Mouse (Mus musculus): Measurements from ENCODE around the gene Gm38394. TPM values are rescaled to one million over a fixed set of nuclear protein-coding genes. Genes with fewer than 3 reads are reported as not detected.
A peak's percentile ranks its signal among the peaks of the same experiment; 100 is the strongest.

The Gm38394 gene
- polyA plus RNA-seq, 1 experiment = 5.5 TPM

DNA sequence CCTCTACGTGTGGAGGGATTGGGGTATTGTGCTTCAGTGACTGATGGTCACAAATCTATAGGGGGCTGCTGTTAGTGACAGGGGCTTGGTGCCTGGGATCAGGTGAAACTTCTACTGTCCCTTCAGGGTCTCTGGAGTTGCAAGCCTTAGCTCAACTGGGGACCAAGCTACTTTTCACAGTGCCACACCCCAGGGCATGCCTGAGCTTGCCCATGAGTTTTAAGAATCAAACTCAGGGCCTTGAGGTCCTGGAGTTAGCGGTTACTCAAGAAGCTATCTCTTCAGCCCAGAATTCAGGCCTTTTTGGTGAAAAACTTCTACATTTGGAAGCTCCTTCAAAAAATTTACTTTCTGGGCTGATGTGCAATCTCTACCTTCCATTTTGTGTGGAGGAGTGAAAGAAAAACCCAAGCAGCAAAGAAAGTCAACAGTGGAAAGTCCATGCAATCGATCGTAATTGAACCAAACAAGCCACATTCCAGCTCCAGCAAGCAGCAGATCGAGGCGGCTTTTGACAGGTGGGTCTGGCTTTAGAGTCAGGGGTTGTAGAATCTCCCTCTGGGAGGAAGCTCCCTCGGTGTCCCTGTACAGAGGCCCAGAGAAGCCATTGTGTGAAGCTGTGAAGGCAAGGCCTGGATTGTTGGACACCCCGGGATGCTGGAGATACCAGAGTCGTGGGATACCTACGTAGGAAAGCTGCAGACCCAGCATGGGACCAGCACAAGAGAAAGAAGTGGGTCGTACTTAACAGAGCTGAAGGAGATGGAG is 3.3 kb upstream of the Gm38394 start:
- TF ChIP-seq CTCF (IDR thresholded peaks at IDR 0.05; ENCODE audit: extremely low read depth, insufficient read depth, low read length) = no peak
- no peak for TF ChIP-seq POLR2A (IDR thresholded peaks at IDR 0.05; ENCODE audit: extremely low read depth, insufficient read depth, low read length)
- Histone ChIP-seq H3K4me1 (ENCODE audit: control insufficient read depth, insufficient read depth, low read length) (peaks cover 4% of the 10 kb centered on the region), H3K4me3 (ENCODE audit: insufficient read depth, low read length) (no peak overlapping the region), H3K27ac (ENCODE audit: insufficient read depth, low read length) (no peak overlapping the region)

DNA sequence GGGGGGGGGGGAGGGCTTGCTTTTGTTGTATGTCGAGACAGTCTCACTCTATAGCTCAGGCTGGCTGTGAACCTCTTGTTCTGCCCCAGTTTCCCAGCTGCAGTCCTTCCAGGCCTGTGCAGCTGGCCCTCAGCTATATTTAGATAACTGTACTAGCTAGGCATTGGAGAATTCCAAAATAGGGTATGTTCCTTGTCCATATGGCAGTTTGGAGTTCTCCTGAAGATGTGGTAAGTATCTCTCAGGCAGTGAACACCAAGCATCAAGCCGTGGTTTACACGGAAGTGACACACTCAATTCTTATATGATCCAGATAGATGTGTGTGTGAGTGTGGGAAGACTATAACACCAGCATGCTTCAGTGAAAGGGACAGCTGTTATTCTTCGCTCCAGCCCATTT is 2.3 kb upstream of the Gm38394 start:
- H3K4me1 ChIP-seq (ENCODE audit: control insufficient read depth, insufficient read depth, low read length) = peaks cover 9% of the 10 kb centered on the region
- H3K27ac ChIP-seq (ENCODE audit: insufficient read depth, low read length) = no peak overlapping the region
- no peak overlapping the region for H3K4me3 ChIP-seq (ENCODE audit: insufficient read depth, low read length)
- no peak for TF ChIP-seq POLR2A (IDR thresholded peaks at IDR 0.05; ENCODE audit: extremely low read depth, insufficient read depth, low read length)
- TF ChIP-seq CTCF (IDR thresholded peaks at IDR 0.05; ENCODE audit: extremely low read depth, insufficient read depth, low read length) = no peak

- H3K27ac ChIP-seq (ENCODE audit: insufficient read depth, low read length) = no peak overlapping the region
- no peak overlapping the region for H3K4me3 ChIP-seq (ENCODE audit: insufficient read depth, low read length)
- TF ChIP-seq POLR2A (IDR thresholded peaks at IDR 0.05; ENCODE audit: extremely low read depth, insufficient read depth, low read length) = no peak
- TF ChIP-seq CTCF (IDR thresholded peaks at IDR 0.05; ENCODE audit: extremely low read depth, insufficient read depth, low read length) = no peak
- peaks cover 10% of the 10 kb centered on the region for H3K4me1 ChIP-seq (ENCODE audit: control insufficient read depth, insufficient read depth, low read length)
Measured at GRCm38 (mm10) chr1:133662941-133663340, 1.8 kb upstream of the Gm38394 start.

- Histone ChIP-seq H3K4me3 (ENCODE audit: insufficient read depth, low read length) (peak within 1 kb of the TSS; percentile 57), H3K27ac (ENCODE audit: insufficient read depth, low read length) (peak within 1 kb of the TSS; percentile 22; the same call in 1 of the 2 replicates)
- no peak for TF ChIP-seq POLR2A (IDR thresholded peaks at IDR 0.05; ENCODE audit: extremely low read depth, insufficient read depth, low read length)
- no peak for TF ChIP-seq CTCF (IDR thresholded peaks at IDR 0.05; ENCODE audit: extremely low read depth, insufficient read depth, low read length)
Measured at GRCm38 (mm10) chr1:133660466-133661202, 484 bp downstream of the Gm38394 start, which contains the start of gene Zbed6. Gene Zbed6 (minus strand): TSS chr1:133660885.

DNA sequence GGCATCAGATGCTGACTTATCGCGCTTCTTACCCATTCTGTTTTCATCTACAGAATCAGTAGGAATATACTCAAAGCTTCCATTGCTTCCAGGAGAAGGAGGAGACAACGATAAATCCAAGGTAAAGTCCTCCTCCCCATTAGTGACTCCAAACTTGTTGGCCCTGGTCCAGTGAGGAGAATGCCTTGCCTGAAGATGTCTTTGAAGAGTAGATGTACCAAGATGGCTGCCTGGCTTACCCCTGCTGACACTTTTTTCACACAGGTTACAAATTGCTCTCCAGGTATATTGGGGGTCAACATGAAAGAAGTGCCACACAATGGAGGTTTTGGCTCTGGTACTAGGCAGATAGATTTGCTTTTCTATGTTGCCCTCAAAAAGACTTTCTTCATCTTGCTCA is 2.2 kb downstream of the Gm38394 start:
- H3K4me1 ChIP-seq (ENCODE audit: control insufficient read depth, insufficient read depth, low read length) = peaks cover 15% of the 10 kb centered on the region
- H3K27ac ChIP-seq (ENCODE audit: insufficient read depth, low read length) = no peak overlapping the region
- no peak for TF ChIP-seq CTCF (IDR thresholded peaks at IDR 0.05; ENCODE audit: extremely low read depth, insufficient read depth, low read length)
- TF ChIP-seq POLR2A (IDR thresholded peaks at IDR 0.05; ENCODE audit: extremely low read depth, insufficient read depth, low read length) = no peak
- no peak overlapping the region for H3K4me3 ChIP-seq (ENCODE audit: insufficient read depth, low read length)

More at GRCm38 (mm10) chr1:133660466-133661202, 484 bp downstream of the Gm38394 start, which contains the start of gene Zbed6:
- peaks cover 13% of the 10 kb centered on the region for H3K4me1 ChIP-seq (ENCODE audit: control insufficient read depth, insufficient read depth, low read length)

DNA sequence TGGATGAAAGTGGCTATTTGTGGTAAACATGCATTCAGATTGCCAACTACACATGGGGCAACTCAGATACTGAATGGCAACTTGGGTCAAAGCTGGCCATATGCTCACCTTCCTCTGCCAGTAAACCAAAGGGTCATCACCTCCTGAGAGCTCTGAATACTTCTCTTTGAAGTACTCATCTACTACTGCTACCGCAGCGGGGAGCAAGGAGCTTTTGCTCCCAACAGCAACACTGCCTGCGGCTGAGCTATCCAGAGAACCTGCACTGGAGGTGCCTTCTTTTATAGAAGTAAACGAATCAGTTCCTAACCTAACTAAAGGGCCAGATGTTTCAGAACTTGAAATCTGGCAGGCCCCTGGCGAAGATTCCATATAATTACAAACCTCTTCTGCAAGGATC is 4.3 kb downstream of the Gm38394 start:
- H3K4me1 ChIP-seq (ENCODE audit: control insufficient read depth, insufficient read depth, low read length) = peaks cover 12% of the 10 kb centered on the region
- H3K27ac ChIP-seq (ENCODE audit: insufficient read depth, low read length) = 0 out of 2 replicates have a peak overlapping the region, but pooled peaks have one; percentile 45
- TF ChIP-seq CTCF (IDR thresholded peaks at IDR 0.05; ENCODE audit: extremely low read depth, insufficient read depth, low read length) (no peak), POLR2A (IDR thresholded peaks at IDR 0.05; ENCODE audit: extremely low read depth, insufficient read depth, low read length) (no peak)
- no peak overlapping the region for H3K4me3 ChIP-seq (ENCODE audit: insufficient read depth, low read length)

DNA sequence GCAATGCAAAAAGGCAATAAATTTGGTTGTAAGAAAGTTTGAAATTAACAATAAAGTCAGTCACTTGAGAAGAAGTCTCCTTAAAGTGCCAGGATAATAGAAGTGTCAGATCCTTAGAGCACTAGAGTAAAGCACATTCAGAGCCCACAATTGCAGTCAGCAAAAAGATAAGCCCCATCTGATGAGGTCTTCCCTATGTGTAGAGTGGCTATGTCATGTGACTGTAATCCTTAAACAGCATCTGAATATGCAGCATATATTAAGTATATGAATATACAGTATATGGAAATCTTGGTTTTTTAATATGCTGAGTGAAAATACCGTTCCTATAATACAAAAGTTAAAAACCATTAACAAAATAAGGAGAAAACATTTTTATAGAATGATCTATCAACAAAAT is 8.1 kb downstream of the Gm38394 start:
- Histone ChIP-seq H3K4me1 (ENCODE audit: control insufficient read depth, insufficient read depth, low read length) (peaks cover 8% of the 10 kb centered on the region), H3K27ac (ENCODE audit: insufficient read depth, low read length) (no peak overlapping the region), H3K4me3 (ENCODE audit: insufficient read depth, low read length) (no peak overlapping the region)
- TF ChIP-seq POLR2A (IDR thresholded peaks at IDR 0.05; ENCODE audit: extremely low read depth, insufficient read depth, low read length) = no peak
- TF ChIP-seq CTCF (IDR thresholded peaks at IDR 0.05; ENCODE audit: extremely low read depth, insufficient read depth, low read length) = no peak

DNA sequence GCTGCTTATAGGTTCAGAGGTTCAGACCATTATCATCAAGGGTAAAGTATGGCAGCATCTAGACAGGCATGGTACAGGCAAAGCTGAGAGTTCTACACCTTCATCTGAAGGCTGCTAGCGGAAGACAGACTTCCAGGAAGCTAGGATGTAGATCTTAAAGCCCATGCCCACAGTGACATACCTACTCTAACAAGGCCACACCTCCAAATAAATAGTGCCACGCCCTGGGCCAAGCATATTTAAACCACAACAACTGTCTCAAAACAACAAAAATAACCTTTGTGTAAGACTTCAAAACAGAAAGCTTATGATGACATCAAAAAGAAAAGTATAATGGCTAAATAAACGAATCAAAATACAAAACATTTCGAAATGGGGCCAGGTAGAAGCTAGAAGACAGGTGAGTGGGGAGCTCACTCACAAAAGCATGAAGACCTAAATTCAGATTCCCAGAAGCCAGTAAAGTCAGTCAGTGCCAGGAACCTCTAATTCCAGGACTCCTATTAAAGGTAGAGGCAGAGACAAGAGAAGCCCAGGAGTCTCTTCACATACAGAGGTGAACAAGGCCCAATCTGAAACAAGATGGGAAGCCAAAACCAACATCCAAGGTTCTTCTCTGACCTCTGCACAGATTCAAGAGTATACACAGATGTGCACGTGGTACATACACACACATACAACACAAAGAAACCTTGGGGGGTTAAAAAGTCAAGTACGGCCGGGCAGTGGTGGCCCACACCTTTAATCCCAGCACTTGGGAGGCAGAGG is 10.6 kb downstream of the Gm38394 start:
- H3K4me3 ChIP-seq (ENCODE audit: insufficient read depth, low read length) = no peak overlapping the region
- peaks cover 7% of the 10 kb centered on the region for H3K4me1 ChIP-seq (ENCODE audit: control insufficient read depth, insufficient read depth, low read length)
- TF ChIP-seq CTCF (IDR thresholded peaks at IDR 0.05; ENCODE audit: extremely low read depth, insufficient read depth, low read length) (no peak), POLR2A (IDR thresholded peaks at IDR 0.05; ENCODE audit: extremely low read depth, insufficient read depth, low read length) (no peak)
- H3K27ac ChIP-seq (ENCODE audit: insufficient read depth, low read length) = no peak overlapping the region

DNA sequence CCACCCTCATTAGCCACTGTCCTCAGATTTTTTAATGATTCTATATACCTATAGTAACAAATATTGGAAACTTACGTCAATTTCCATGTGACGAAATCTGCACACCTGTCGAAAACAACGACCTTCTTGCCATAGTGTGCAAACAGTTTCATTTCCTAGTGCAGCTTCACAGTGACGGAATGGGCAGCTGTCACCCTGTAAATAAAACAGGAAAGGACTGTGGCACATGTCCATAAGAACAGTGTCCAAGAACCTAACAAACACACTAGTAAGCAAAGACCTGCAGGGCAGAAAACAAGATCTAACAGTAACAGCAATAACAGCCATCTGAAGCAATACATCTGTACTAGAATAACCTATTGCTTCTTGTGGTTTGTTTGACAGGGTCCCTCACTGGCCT is 15.5 kb downstream of the Gm38394 start:
- H3K4me1 ChIP-seq (ENCODE audit: control insufficient read depth, insufficient read depth, low read length) = peaks cover 2% of the 10 kb centered on the region; the same call in 1 of the 2 replicates
- no peak overlapping the region for H3K4me3 ChIP-seq (ENCODE audit: insufficient read depth, low read length)
- no peak overlapping the region for H3K27ac ChIP-seq (ENCODE audit: insufficient read depth, low read length)
- TF ChIP-seq POLR2A (IDR thresholded peaks at IDR 0.05; ENCODE audit: extremely low read depth, insufficient read depth, low read length) (no peak), CTCF (IDR thresholded peaks at IDR 0.05; ENCODE audit: extremely low read depth, insufficient read depth, low read length) (no peak)

Data from cortical plate, adult 2 months (tissue).